Mouse (Mus musculus) heart, embryonic 14.5 days (tissue): Measurements from ENCODE around the gene Macrod2. TPM values are rescaled to one million over a fixed set of nuclear protein-coding genes. Genes with fewer than 3 reads are reported as not detected.

ENCODE experiments used
- ATAC-seq: fragments of 200-750 bp; cut with Nextera tagmentation; 2 replicates; pipeline ENCODE4 v1.8.0; 2017; ENCODE audit warnings: low read depth, moderate TSS enrichment; ENCODE audit not compliant: insufficient number of reproducible peaks, insufficient read depth, low FRiP score
- H3K27ac ChIP-seq, 2 experiments: fragments of 200-500 bp in 1 of 2; fragments of 300-500 bp in 1 of 2; sonication (generic) in 1 of 2; replicated peaks in 1 of 2; 2 replicates each; pipeline ENCODE4 v1.5.1; 2012 to 2014; ENCODE audit warnings: low read depth in 2 of 2, low read length in 2 of 2, control low read depth in 1 of 2, mild to moderate bottlenecking in 1 of 2, mixed read lengths in 1 of 2; ENCODE audit not compliant: control insufficient read depth in 1 of 2, insufficient read depth in 1 of 2
- H3K27me3 ChIP-seq: fragments of 300-500 bp; sonication (generic); 2 replicates; pipeline ENCODE4 v1.6.1; 2014; ENCODE audit warnings: mild to moderate bottlenecking, low read length, control low read depth; ENCODE audit not compliant: control insufficient read depth, insufficient read depth
- H3K36me3 ChIP-seq: fragments of 300-500 bp; sonication (generic); 2 replicates; pipeline ENCODE4 v1.6.1; 2014; ENCODE audit warnings: mild to moderate bottlenecking, control low read depth, low read length, mixed read lengths; ENCODE audit not compliant: control insufficient read depth, insufficient read depth
- H3K4me1 ChIP-seq, 2 experiments: fragments of 200-500 bp in 1 of 2; fragments of 300-500 bp in 1 of 2; sonication (generic) in 1 of 2; 2 replicates each; pipeline ENCODE4 v1.6.1; 2012 to 2014; ENCODE audit warnings: low read length in 2 of 2, control low read depth in 1 of 2, mixed read lengths in 1 of 2; ENCODE audit not compliant: control insufficient read depth in 2 of 2, insufficient read depth in 2 of 2
- H3K4me2 ChIP-seq: fragments of 300-500 bp; sonication (generic); 2 replicates; pipeline ENCODE4 v1.6.1; 2014; ENCODE audit warnings: mild to moderate bottlenecking, low read length
- H3K4me3 ChIP-seq, 2 experiments: fragments of 200-500 bp in 1 of 2; fragments of 300-500 bp in 1 of 2; sonication (generic) in 1 of 2; 2 replicates each; pipeline ENCODE4 v1.5.1; 2012 to 2014; ENCODE audit warnings: low read length in 2 of 2, mild to moderate bottlenecking in 2 of 2, control low read depth in 1 of 2, low read depth in 1 of 2, moderate library complexity in 1 of 2; ENCODE audit not compliant: control insufficient read depth in 1 of 2, insufficient read depth in 1 of 2
- H3K9ac ChIP-seq: fragments of 300-500 bp; sonication (generic); 2 replicates; pipeline ENCODE4 v1.6.1; 2014; ENCODE audit warnings: mild to moderate bottlenecking, low read length
- H3K9me3 ChIP-seq: fragments of 300-500 bp; sonication (generic); 2 replicates; pipeline ENCODE4 v1.6.1; 2016; ENCODE audit warnings: low read length, control low read depth; ENCODE audit not compliant: control insufficient read depth
- WGBS: fragments of 180-500 bp; shearing (Covaris S2); extraction: QIAGEN DNeasy Blood & Tissue Kit; methylation state at CpG from one replicate; pipeline ENCODE4 v1.1.7; 2014; 5-methylcytosine and 5-hydroxymethylcytosine counted together
- polyA plus RNA-seq: library from polyadenylated mRNA; unstranded; fragments of >200 nt; fragmentation: Nextera tagmentation; extraction: Ambion mirVana; gene quantifications from 2 replicates; pipeline ENCODE4 v1.2.1, GENCODE M21; 2014

Macrod2 gene
- polyA plus RNA-seq, 1 experiment from 2014 or later, result 21.3 TPM

DNA sequence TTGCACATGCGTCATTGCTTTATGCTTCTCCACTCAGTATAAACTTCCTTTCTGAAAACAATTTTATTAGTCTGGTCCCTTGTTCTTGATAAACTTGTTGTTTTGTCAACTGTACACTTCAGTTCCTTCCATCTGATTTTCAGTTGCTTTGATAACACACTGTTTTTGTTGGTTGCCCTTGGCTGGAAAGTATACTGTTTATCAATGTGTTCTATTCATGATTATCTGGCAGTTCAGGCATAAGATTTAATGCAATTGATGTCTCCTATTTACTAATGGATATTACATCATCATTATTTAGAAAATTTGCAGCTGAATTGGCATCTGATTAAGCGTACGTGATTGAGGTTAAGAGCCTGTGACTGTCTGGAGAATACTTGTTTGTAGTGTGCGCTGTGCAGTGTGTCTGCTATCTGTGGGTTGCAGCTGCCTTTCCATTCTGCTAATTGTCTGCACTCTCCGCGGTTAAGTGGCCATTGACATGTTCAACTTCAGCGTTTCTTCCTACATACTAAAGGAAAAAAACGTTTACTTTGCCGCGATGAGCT, 949.0 kb downstream of the Macrod2 start:
- H3K9me3 ChIP-seq, result no peaks in the 10 kb centered on the region
- no peak overlapping the region for H3K9ac ChIP-seq
- 40% methylated on average over 10 of the region's 10 CpGs for WGBS
- ATAC-seq, result no peak
- H3K4me3 ChIP-seq, result no peak overlapping the region
- no peaks in the 10 kb centered on the region for H3K27me3 ChIP-seq
- H3K4me1 ChIP-seq, result 0 out of 4 replicates have a peak, but pooled peaks cover 0 to under 1% of the 10 kb centered on the region in 2 experiments
- H3K4me2 ChIP-seq, result no peak overlapping the region
- no peak overlapping the region for H3K27ac ChIP-seq
- H3K36me3 ChIP-seq, result no peaks in the 10 kb centered on the region

DNA sequence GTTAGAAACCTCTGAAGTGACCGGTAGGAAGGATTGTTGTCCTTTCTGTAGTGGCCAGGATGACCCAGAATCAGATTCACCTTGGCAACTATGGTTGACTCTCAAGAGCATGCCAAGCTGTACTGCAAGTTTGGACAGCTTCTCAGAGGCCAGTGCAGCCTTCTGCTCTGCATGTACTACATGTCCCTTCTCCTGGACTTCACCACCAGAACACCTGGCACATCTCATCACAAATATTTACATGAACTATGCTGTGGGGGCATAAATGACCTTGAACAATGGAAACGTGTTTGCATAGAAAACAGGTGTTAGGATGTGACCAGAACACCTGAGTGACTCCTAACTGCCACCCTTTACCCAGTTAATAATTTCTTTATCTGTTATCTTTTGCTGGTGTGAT, 957.5 kb downstream of the Macrod2 start:
- H3K27me3 ChIP-seq, result no peaks in the 10 kb centered on the region
- H3K9me3 ChIP-seq, result no peaks in the 10 kb centered on the region
- H3K4me1 ChIP-seq, result no peaks in the 10 kb centered on the region
- H3K4me3 ChIP-seq, result no peak overlapping the region
- H3K4me2 ChIP-seq, result no peak overlapping the region
- no peak overlapping the region for H3K9ac ChIP-seq
- ATAC-seq, result no peak
- 70% methylated on average over 2 of the region's 2 CpGs for WGBS
- H3K27ac ChIP-seq, result no peak overlapping the region
- no peaks in the 10 kb centered on the region for H3K36me3 ChIP-seq

DNA sequence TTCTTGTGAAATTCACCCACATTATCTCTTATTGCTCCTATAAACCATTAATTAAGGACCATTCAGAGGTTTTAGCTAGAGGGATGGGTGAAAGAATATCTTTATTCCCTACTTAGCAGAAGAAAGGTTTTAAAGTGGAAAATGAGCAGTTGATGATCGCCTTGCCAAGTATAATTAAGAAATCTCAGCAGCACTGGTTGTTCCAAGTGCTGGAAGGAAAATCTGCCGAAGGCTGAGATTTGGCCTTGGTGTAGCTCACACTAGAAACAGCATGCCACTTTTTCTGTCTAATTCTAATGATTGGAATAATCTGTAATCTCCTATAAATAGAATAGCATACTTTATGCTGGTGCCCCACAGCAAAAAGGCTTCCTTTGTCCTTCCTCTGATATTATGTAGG, 993.5 kb downstream of the Macrod2 start:
- Histone ChIP-seq H3K9me3 (no peaks in the 10 kb centered on the region), H3K4me3 (no peak overlapping the region), H3K4me1 (0 out of 4 replicates have a peak, but pooled peaks cover 0 to 3% of the 10 kb centered on the region in 2 experiments), H3K27me3 (no peaks in the 10 kb centered on the region), H3K36me3 (no peaks in the 10 kb centered on the region), H3K4me2 (no peak overlapping the region), H3K27ac (no peak overlapping the region), H3K9ac (no peak overlapping the region)
- no peak for ATAC-seq
- 78% methylated on average over 2 of the region's 2 CpGs for WGBS

DNA sequence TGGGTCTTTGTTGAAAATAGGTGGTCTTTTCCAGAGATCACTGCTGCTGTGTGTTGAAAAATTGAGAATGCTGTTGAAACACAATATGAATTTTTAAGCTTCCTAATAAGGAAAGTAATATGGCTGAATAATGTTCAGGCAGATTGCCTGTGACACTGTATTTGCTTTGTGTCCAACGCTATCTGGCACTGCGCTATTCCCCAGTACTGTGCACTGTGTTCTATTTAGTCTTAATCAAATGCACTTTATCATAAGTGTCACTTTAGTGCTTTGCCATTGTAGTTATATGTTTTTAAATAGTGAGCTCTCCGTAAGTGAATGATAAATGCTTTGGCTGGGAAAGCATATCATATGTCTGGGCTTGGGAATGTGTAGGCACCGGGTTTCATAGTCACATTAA, 996.1 kb downstream of the Macrod2 start:
- Histone ChIP-seq H3K4me1 (0 out of 4 replicates have a peak, but pooled peaks cover 0 to 3% of the 10 kb centered on the region in 2 experiments), H3K9ac (no peak overlapping the region), H3K27me3 (no peaks in the 10 kb centered on the region), H3K4me3 (no peak overlapping the region), H3K4me2 (no peak overlapping the region), H3K27ac (no peak overlapping the region), H3K36me3 (no peaks in the 10 kb centered on the region), H3K9me3 (no peaks in the 10 kb centered on the region)
- WGBS, result 30% methylated on average over 4 of the region's 4 CpGs
- no peak; the same call in 1 of the 2 replicates for ATAC-seq

DNA sequence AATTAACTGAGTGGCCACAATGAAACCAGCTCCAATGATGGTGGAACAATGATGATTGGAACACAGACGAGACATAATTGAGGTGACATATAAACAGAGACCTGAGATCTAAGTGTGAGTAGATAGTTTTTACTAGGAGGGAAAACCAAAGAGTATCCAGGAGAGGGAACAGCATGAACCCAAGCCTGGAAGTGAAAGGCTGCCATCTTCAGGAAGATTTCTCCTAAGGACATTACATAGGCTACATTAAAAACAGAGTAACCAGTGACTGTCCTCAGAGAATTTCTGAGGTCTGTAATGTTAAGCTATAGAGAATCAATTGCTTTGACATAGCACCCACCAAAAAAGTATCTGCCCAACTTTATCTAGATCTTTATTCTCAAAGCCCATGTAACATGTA, 999.7 kb downstream of the Macrod2 start:
- Histone ChIP-seq H3K27me3 (no peaks in the 10 kb centered on the region), H3K9me3 (no peaks in the 10 kb centered on the region), H3K4me3 (no peak overlapping the region), H3K27ac (no peak overlapping the region), H3K9ac (no peak overlapping the region), H3K4me2 (no peak overlapping the region), H3K4me1 (0 out of 4 replicates have a peak, but pooled peaks cover 0 to 3% of the 10 kb centered on the region in 2 experiments), H3K36me3 (no peaks in the 10 kb centered on the region)
- no peak for ATAC-seq
- 53% methylated on average over 1 of the region's 1 CpGs for WGBS

DNA sequence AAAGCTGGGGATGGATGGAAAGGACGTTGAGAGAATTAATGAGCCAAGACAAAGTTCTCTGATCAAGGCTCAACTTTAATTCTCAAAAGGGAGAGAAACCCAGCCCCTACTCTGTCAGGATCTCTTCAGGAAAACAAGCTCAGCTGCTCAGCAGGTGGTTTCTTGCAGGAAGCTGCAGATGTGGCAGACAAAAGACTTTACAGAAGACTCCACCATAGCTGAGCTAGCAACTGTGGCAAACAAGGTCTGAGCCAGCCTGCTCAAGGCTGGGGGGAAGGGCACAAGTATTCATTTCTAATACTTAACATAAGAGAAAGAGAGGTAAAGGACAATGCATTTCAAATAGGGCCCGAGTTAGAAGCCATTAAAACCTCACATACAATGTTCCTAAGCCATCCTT, 1013.7 kb downstream of the Macrod2 start:
- Histone ChIP-seq H3K4me3 (no peak overlapping the region), H3K9me3 (no peaks in the 10 kb centered on the region)
- 7% methylated on average over 2 of the region's 2 CpGs for WGBS

DNA sequence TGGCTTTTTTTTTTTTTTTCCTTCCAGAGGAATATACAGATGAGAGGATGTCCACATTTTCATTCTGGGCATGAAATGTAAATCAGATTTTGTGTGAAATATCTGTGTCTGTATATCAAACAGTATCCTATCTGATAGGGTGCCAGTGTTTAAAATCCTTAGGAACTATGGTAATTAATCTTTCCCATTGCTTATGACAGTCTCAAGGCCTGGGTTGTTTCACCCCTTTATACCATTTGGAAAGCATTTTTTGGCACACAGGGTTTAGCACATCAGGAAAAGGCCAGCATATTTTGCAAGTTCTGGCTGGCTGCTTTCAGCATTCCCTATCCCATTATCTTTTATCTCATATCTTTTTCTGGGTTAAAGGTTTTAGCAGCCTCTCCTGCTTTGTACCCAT, 1021.3 kb downstream of the Macrod2 start:
- Histone ChIP-seq H3K4me3 (no peak overlapping the region), H3K9ac (no peak overlapping the region), H3K27me3 (no peaks in the 10 kb centered on the region), H3K4me2 (no peak overlapping the region), H3K4me1 (no peaks in the 10 kb centered on the region), H3K27ac (no peak overlapping the region), H3K9me3 (no peaks in the 10 kb centered on the region), H3K36me3 (no peaks in the 10 kb centered on the region)
- ATAC-seq, result no peak

More for the DNA sequence above, 1013.7 kb downstream of the Macrod2 start:
- H3K36me3 ChIP-seq, result no peaks in the 10 kb centered on the region
- no peaks in the 10 kb centered on the region for H3K4me1 ChIP-seq
- H3K27me3 ChIP-seq, result no peaks in the 10 kb centered on the region
- H3K4me2 ChIP-seq, result no peak overlapping the region
- H3K27ac ChIP-seq, result no peak overlapping the region
- no peak overlapping the region for H3K9ac ChIP-seq
- no peak for ATAC-seq

DNA sequence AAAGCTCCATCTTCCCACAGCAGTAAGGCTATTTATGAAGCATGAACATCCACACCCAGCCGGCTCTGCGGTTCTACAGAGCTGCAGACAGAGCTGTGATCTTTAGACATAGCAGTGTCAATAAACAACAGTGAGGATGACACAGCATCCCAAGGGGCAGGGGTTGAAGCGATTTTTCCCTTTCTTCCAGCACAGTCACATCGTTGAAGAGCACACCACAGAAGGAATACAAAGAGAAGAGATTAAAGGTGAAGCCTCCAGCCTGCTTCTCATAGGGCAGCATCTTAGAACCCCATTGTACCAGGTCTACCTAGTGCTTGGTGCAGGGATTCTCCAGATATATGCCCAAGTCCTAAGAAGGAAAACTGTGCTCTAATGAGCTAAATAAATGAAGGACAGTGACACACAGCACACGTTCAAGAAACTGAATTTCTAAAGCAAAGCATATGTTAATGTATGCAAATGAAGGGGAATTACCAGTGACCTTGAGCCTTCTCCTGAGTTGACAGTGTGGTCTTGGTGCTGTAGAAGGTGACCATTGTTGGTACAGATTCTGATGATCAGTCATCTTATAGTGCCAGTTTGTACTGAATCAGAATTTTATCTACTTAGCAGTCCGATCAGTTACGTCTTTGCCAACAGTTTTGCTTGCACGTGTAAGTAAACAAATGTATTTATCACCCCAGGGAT, 1021.9 kb downstream of the Macrod2 start:
- H3K36me3 ChIP-seq, result no peaks in the 10 kb centered on the region
- H3K4me2 ChIP-seq, result no peak overlapping the region
- H3K9ac ChIP-seq, result no peak overlapping the region
- no peaks in the 10 kb centered on the region for H3K9me3 ChIP-seq
- no peaks in the 10 kb centered on the region for H3K4me1 ChIP-seq
- no peak overlapping the region for H3K4me3 ChIP-seq
- H3K27me3 ChIP-seq, result no peaks in the 10 kb centered on the region
- no peak overlapping the region for H3K27ac ChIP-seq
- WGBS, result 58% methylated on average over 8 of the region's 8 CpGs
- ATAC-seq, result no peak
